8 mouse cellular contexts compared by ENCODE assay signal in the genomic region with DNA sequence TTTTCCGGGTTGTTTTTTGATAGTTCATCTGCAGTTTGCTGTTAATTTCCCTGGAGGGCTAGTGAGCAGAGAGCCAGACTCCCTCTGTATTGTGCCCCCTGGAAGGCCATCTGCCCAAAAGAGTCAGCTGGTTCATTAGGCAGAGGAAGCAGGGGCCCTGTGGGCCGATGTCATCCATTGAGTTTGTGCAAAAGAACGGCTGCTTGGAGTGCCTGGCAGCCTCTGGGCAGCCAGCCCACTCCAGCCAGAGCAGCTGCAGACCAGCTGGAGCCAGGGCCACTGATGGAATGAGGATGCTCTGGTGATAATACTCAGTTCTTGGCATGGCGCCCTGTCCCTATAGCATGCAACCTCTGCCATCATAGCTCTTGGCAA. TPM values are rescaled to one million over a fixed set of nuclear protein-coding genes. Genes with fewer than 3 reads are reported as not detected.
A peak's percentile ranks its signal among the peaks of the same experiment; 100 is the strongest.
DNase-seq lines count a peak whose midpoint lies in the region; ATAC-seq lines count a peak whose summit lies in the region.

No protein-coding gene starts in this region.

- no peaks in the 10 kb centered on the region for H3K27me3 ChIP-seq in limb, embryonic 12.5 days
- H3K27me3 ChIP-seq in limb, embryonic 10.5 days (ENCODE audit: low read depth, poor library complexity, severe bottlenecking), result peaks cover 8% of the 10 kb centered on the region; the same call in 1 of the 2 replicates

- 0 out of 2 replicates have a peak overlapping the region, but pooled peaks have one; percentile 41 for H3K27ac ChIP-seq in limb, embryonic 12.5 days
- no peak overlapping the region for H3K27ac ChIP-seq in limb, embryonic 10.5 days

- DNase-seq in limb, embryonic 10.5 days (ENCODE audit: low spot score), result no peak
- DNase-seq in cerebellum, adult 9-11 months, result peak; percentile 44
- peak; percentile 70 for DNase-seq in heart, postnatal 4 days
- peak; percentile 24 to 26 for DNase-seq in left cerebral cortex, postnatal 36 days (ENCODE audit: low spot score in 2 of 2)
- DNase-seq in retina, postnatal 1 day, result peak; percentile 98
- no peak for DNase-seq in urinary bladder, postnatal 10 days (ENCODE audit: low spot score)
- DNase-seq in kidney, adult 8-10 months, result no peak

- no peaks in the 10 kb centered on the region for H3K36me3 ChIP-seq in limb, embryonic 12.5 days
- no peaks in the 10 kb centered on the region for H3K36me3 ChIP-seq in limb, embryonic 10.5 days

- intact Hi-C loops in left cerebral cortex, postnatal 36 days (cut with DNase I), result no loop called here

- no peak overlapping the region for H3K4me2 ChIP-seq in limb, embryonic 12.5 days

- WGBS in limb, embryonic 12.5 days, result 52% methylated on average over 4 of the region's 4 CpGs
- WGBS in limb, embryonic 10.5 days, result 73% methylated on average over 4 of the region's 4 CpGs

- peaks cover 40% of the 10 kb centered on the region for H3K4me1 ChIP-seq in limb, embryonic 12.5 days (replicated peaks)
- H3K4me1 ChIP-seq in limb, embryonic 10.5 days, result peaks cover 61% of the 10 kb centered on the region

- H3K4me3 ChIP-seq in limb, embryonic 12.5 days (replicated peaks), result no peak overlapping the region
- H3K4me3 ChIP-seq in limb, embryonic 10.5 days, result no peak overlapping the region

- H3K9ac ChIP-seq in limb, embryonic 12.5 days (replicated peaks), result no peak overlapping the region

- H3K9me3 ChIP-seq in limb, embryonic 12.5 days, result no peaks in the 10 kb centered on the region
- no peaks in the 10 kb centered on the region for H3K9me3 ChIP-seq in limb, embryonic 10.5 days (replicated peaks)

- ATAC-seq in limb, embryonic 12.5 days (ENCODE audit: insufficient number of reproducible peaks, insufficient read depth, low FRiP score, low TSS enrichment, low read depth), result no peak

RNA-seq across cellular contexts. Expression of a gene that starts 20.6 kb away (rescaled TPM):
- 5.5 and 6.5 TPM in 2 replicates for polyA plus RNA-seq in limb, embryonic 12.5 days (2016; fragmentation: Nextera tagmentation; extraction: Ambion mirVana)
- 6.1 and 6.8 TPM in 2 replicates for polyA plus RNA-seq in limb, embryonic 10.5 days (2016; fragmentation: Nextera tagmentation; extraction: Ambion mirVana)
- 1 to 10 TPM; 4.9 to 6.6 TPM for total RNA-seq in heart, postnatal 4 days (2021)
- total RNA-seq in left cerebral cortex, postnatal 36 days (2021), result 10 to 100 TPM; 20.2 to 23.8 TPM

Comparison
In these comparisons a context has a peak if more than half of its experiments do, and no peak if none do; other contexts are left out.
1. DNase-seq: peak in cerebellum, adult 9-11 months (single experiment), heart, postnatal 4 days (single experiment), left cerebral cortex, postnatal 36 days (2 of 2) and retina, postnatal 1 day (single experiment); none in limb, embryonic 10.5 days (single experiment), urinary bladder, postnatal 10 days (single experiment) and kidney, adult 8-10 months (0 of 2).